Mouse (Mus musculus) heart, postnatal 10 days (tissue): ENCODE results near the gene Fgf22. TPM values are rescaled to one million over a fixed set of nuclear protein-coding genes. Genes with fewer than 3 reads are reported as not detected.

Experiments
- DNase-seq, 2 experiments: peaks; one replicate each; pipeline ENCODE4 v3.0.0; 2021
- intact Hi-C: fragments of 180-260 bp; cut with DNase I; formaldehyde crosslinking; loops from one replicate; pipeline ENCODE4 v1.15.1; 2025
- total RNA-seq, 2 experiments: library from RNA; stranded (reverse); gene quantifications; 2 replicates each; pipeline ENCODE4 v1.2.3; 2021

The Fgf22 gene
- total RNA-seq, 2 experiments from 2014 or later = not detected

GRCm38 (mm10) chr10:79788386-79789158 lies 33.7 kb downstream of the Fgf22 start:
- intact Hi-C loops = loop anchor here (1.0 to 10.0 kb wide), 3 partner anchors 20 to 194 kb away; no protein-coding TSS in a partner anchor
- DNase-seq = peak; percentile 76 to 90

- no peak for DNase-seq
- intact Hi-C loops = loop anchor here (2.0 to 10.0 kb wide), 2 partner anchors 95 to 195 kb away; no protein-coding TSS in a partner anchor
Measured at GRCm38 (mm10) chr10:79789581-79789980, 34.7 kb downstream of the Fgf22 start.

- no peak for DNase-seq
- intact Hi-C loops = no loop called here
Measured at GRCm38 (mm10) chr10:79790861-79791260, 36.0 kb downstream of the Fgf22 start, which contains the start of gene Prss57. TSS of gene Prss57 (minus strand) at chr10:79790961.

- intact Hi-C loops = loop anchor here (1.0 kb wide), 1 partner anchor 20 kb away; no protein-coding TSS in a partner anchor
- DNase-seq = no peak
Measured at GRCm38 (mm10) chr10:79792339-79793040, 37.6 kb downstream of the Fgf22 start.

GRCm38 (mm10) chr10:79793051-79793737 lies 38.3 kb downstream of the Fgf22 start, which contains the start of gene Palm:
TSS of gene Palm (plus strand) at chr10:79793572.
- intact Hi-C loops = loop anchor here (1.0 kb wide), 1 partner anchor 19 kb away; no protein-coding TSS in a partner anchor
- DNase-seq = peak; percentile 82 to 89

GRCm38 (mm10) chr10:79793738-79794490 lies 39.0 kb downstream of the Fgf22 start:
- intact Hi-C loops = loop anchor here (1.0 kb wide), 2 partner anchors 14 to 18 kb away; no protein-coding TSS in a partner anchor
- peak in 1 of 2 experiments; percentile 59 for DNase-seq

GRCm38 (mm10) chr10:79794491-79794931 lies 39.6 kb downstream of the Fgf22 start:
- peak; percentile 86 to 88 for DNase-seq
- intact Hi-C loops = loop anchor here (1.0 kb wide), 1 partner anchor 14 kb away; no protein-coding TSS in a partner anchor

- intact Hi-C loops = no loop called here
Measured at GRCm38 (mm10) chr10:79795905-79796304, 41.0 kb downstream of the Fgf22 start.

GRCm38 (mm10) chr10:79797326-79797725 lies 42.5 kb downstream of the Fgf22 start:
- peak; percentile 56 to 57 for DNase-seq
- intact Hi-C loops = no loop called here

More at GRCm38 (mm10) chr10:79795905-79796304, 41.0 kb downstream of the Fgf22 start:
- no peak for DNase-seq

GRCm38 (mm10) chr10:79798289-79798928 lies 43.5 kb downstream of the Fgf22 start:
- DNase-seq = no peak
- intact Hi-C loops = no loop called here

GRCm38 (mm10) chr10:79800508-79800907 lies 45.6 kb downstream of the Fgf22 start:
- DNase-seq = no peak
- intact Hi-C loops = no loop called here

- no peak for DNase-seq
- intact Hi-C loops = no loop called here
Measured at GRCm38 (mm10) chr10:79801837-79802236, 47.0 kb downstream of the Fgf22 start.

GRCm38 (mm10) chr10:79802331-79802971 lies 47.6 kb downstream of the Fgf22 start:
- intact Hi-C loops = no loop called here
- DNase-seq = peak; percentile 63 to 65

GRCm38 (mm10) chr10:79803716-79804323 lies 48.9 kb downstream of the Fgf22 start:
- intact Hi-C loops = no loop called here
- DNase-seq = peak in 1 of 2 experiments; percentile 55

GRCm38 (mm10) chr10:79805636-79806035 lies 50.8 kb downstream of the Fgf22 start:
- peak; percentile 66 to 71 for DNase-seq
- intact Hi-C loops = no loop called here

- intact Hi-C loops = no loop called here
- no peak for DNase-seq
Measured at GRCm38 (mm10) chr10:79806331-79806730, 51.5 kb downstream of the Fgf22 start.

- intact Hi-C loops = no loop called here
- no peak for DNase-seq
Measured at GRCm38 (mm10) chr10:79806972-79807371, 52.1 kb downstream of the Fgf22 start.

GRCm38 (mm10) chr10:79807826-79808225 lies 53.0 kb downstream of the Fgf22 start:
- peak; percentile 67 to 70 for DNase-seq
- intact Hi-C loops = loop anchor here (1.0 kb wide), 1 partner anchor 14 kb away; no protein-coding TSS in a partner anchor
